Comparison of ENCODE assay signal across 11 mouse cellular contexts in the genomic region with DNA sequence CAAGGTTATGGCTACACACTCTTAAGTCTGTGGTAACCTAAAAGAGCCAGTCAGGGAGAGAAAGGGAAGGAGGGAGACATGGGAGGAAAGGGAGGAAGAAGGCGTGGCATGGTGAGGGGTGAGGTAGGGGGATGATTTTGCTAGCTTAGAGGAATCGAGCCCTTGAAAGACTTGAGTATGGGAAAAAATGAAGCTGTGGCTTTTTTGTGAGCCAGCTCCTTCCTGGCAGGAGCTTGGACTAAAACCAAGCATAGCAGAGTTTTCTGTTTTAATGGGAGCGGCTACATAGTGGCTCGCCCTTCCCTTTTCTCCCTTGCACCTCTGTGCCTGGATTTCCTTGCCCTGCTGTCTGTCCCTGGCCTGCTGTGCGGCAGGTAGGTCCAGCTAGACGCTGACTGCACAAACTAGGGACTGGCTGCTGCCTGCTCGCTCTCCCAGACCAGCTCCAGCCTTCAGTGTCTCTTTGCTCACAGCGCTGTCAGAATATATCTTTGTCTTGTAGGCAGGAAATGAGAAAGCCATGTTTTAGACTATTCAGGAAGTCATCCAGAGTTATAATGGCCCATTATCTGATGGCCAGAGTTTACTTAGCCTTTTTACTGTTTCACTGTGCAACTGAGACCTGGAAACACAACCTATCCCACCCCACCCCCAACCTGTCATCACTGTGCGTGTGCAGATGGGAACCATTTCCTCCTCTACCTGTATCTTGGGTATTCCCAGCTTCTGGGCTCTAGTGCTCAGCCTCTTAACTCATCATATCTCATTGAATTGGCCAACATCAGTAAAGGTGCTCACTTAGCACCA. TPM values are rescaled to one million over a fixed set of nuclear protein-coding genes. Genes with fewer than 3 reads are reported as not detected.
A peak's percentile ranks its signal among the peaks of the same experiment; 100 is the strongest.
DNase-seq lines count a peak whose midpoint lies in the region; ATAC-seq and TF ChIP-seq lines count a peak whose summit lies in the region.
"Had no signal": no experiment of that assay in that cellular context is flagged by ENCODE, and none has a peak within 500 bp of the region (broad histone marks: within the 10 kb centered on the region; RNA-seq: fewer than 3 reads in every experiment).

No protein-coding gene starts in this region.

- H3K27ac ChIP-seq in gastrocnemius, adult 2 months = peak overlapping the region; percentile 72
- peak overlapping the region; percentile 60 for H3K27ac ChIP-seq in kidney, postnatal 0 days
- H3K27ac ChIP-seq in kidney, embryonic 14.5 days (ENCODE audit: low read depth, low read length) = no peak overlapping the region; the same call in 1 of the 2 replicates
- H3K27ac ChIP-seq in embryonic fibroblast, embryonic 13.5 days (ENCODE audit: insufficient read depth, low read length) = peak overlapping the region; percentile 92
- peak overlapping the region; percentile 87 for H3K27ac ChIP-seq in limb, embryonic 15.5 days

- no peaks in the 10 kb centered on the region for H3K27me3 ChIP-seq in kidney, postnatal 0 days (ENCODE audit: insufficient read depth, low read length)
- no peaks in the 10 kb centered on the region for H3K27me3 ChIP-seq in kidney, embryonic 14.5 days (ENCODE audit: control insufficient read depth, insufficient read depth, low read length)
- H3K27me3 ChIP-seq in limb, embryonic 15.5 days = no peaks in the 10 kb centered on the region

- DNase-seq in gastrocnemius, adult 2 months = no peak
- DNase-seq in gastrocnemius, postnatal 10 days = no peak
- no peak for DNase-seq in kidney, postnatal 0 days (ENCODE audit: low spot score)
- DNase-seq in adrenal gland, adult 2 months = no peak
- DNase-seq in right cerebral cortex, adult 18-20 months = no peak
- DNase-seq: cerebellum, adult 18-20 months; gastrocnemius, postnatal 14 days; lung, postnatal 36 days had no signal

- no peak overlapping the region for H3K9ac ChIP-seq in kidney, postnatal 0 days (ENCODE audit: low read depth, low read length)
- H3K9ac ChIP-seq in kidney, embryonic 14.5 days (ENCODE audit: low read depth, low read length) = no peak overlapping the region
- no peak overlapping the region for H3K9ac ChIP-seq in limb, embryonic 15.5 days

- no peak overlapping the region for H3K4me3 ChIP-seq in gastrocnemius, adult 2 months
- no peak overlapping the region for H3K4me3 ChIP-seq in kidney, postnatal 0 days (replicated peaks; ENCODE audit: low read depth, low read length)
- no peak overlapping the region for H3K4me3 ChIP-seq in kidney, embryonic 14.5 days (ENCODE audit: low read length)
- no peak overlapping the region for H3K4me3 ChIP-seq in embryonic fibroblast, embryonic 13.5 days (ENCODE audit: insufficient read depth, low read length)
- H3K4me3 ChIP-seq in limb, embryonic 15.5 days = no peak overlapping the region

- no peaks in the 10 kb centered on the region for H3K36me3 ChIP-seq in kidney, postnatal 0 days (ENCODE audit: insufficient read depth, low read length)
- no peaks in the 10 kb centered on the region for H3K36me3 ChIP-seq in kidney, embryonic 14.5 days (ENCODE audit: control insufficient read depth, insufficient read depth, low read length)
- no peaks in the 10 kb centered on the region for H3K36me3 ChIP-seq in limb, embryonic 15.5 days

- H3K9me3 ChIP-seq in kidney, postnatal 0 days (replicated peaks; ENCODE audit: low read length) = no peaks in the 10 kb centered on the region
- no peaks in the 10 kb centered on the region for H3K9me3 ChIP-seq in kidney, embryonic 14.5 days (ENCODE audit: control insufficient read depth, low read length)
- no peaks in the 10 kb centered on the region for H3K9me3 ChIP-seq in limb, embryonic 15.5 days

- H3K4me2 ChIP-seq in kidney, postnatal 0 days (ENCODE audit: low read length) = no peak overlapping the region
- no peak overlapping the region for H3K4me2 ChIP-seq in kidney, embryonic 14.5 days (replicated peaks; ENCODE audit: low read depth, low read length)
- H3K4me2 ChIP-seq in limb, embryonic 15.5 days = peak overlapping the region; percentile 22; the same call in 1 of the 2 replicates

- no peak for TF ChIP-seq CTCF in gastrocnemius, adult 2 months (IDR thresholded peaks at IDR 0.05)
- TF ChIP-seq CTCF in kidney, postnatal 0 days (IDR thresholded peaks at IDR 0.05; ENCODE audit: low read depth) = no peak
- no peak for TF ChIP-seq CTCF in embryonic fibroblast, embryonic 13.5 days (IDR thresholded peaks at IDR 0.05; ENCODE audit: borderline replicate concordance, insufficient read depth, low read length)

- intact Hi-C loops in gastrocnemius, adult 2 months (cut with DNase I) = no loop called here

- 0 out of 2 replicates have a peak, but pooled peaks cover 6% of the 10 kb centered on the region for H3K4me1 ChIP-seq in kidney, postnatal 0 days (replicated peaks; ENCODE audit: insufficient read depth, low read length)
- H3K4me1 ChIP-seq in kidney, embryonic 14.5 days (ENCODE audit: control insufficient read depth, insufficient read depth, low read length) = peaks cover 12% of the 10 kb centered on the region
- H3K4me1 ChIP-seq in embryonic fibroblast, embryonic 13.5 days (ENCODE audit: control insufficient read depth, insufficient read depth, low read length) = peaks cover 21% of the 10 kb centered on the region
- peaks cover 25% of the 10 kb centered on the region for H3K4me1 ChIP-seq in limb, embryonic 15.5 days

- 56% methylated on average over 9 of the region's 9 CpGs for WGBS in kidney, postnatal 0 days
- 60% methylated on average over 9 of the region's 9 CpGs for WGBS in kidney, embryonic 14.5 days
- WGBS in limb, embryonic 15.5 days = 41% methylated on average over 9 of the region's 9 CpGs

- no peak; the same call in 1 of the 2 replicates for TF ChIP-seq POLR2A in embryonic fibroblast, embryonic 13.5 days (IDR thresholded peaks at IDR 0.05; ENCODE audit: low read depth, low read length)

- ATAC-seq in kidney, postnatal 0 days (replicated peaks; ENCODE audit: low FRiP score, low read depth) = no peak
- ATAC-seq in kidney, embryonic 14.5 days (ENCODE audit: low FRiP score, low TSS enrichment) = no peak
- peak; percentile 79 for ATAC-seq in limb, embryonic 15.5 days (ENCODE audit: insufficient number of reproducible peaks, low FRiP score, low TSS enrichment, low read depth)

RNA-seq across cellular contexts. Expression of gene Egfr, which starts 57.4 kb away (rescaled TPM):
- 10 to 100 TPM; 12.2 to 14.7 TPM for total RNA-seq in gastrocnemius, adult 2 months (2021)
- total RNA-seq in gastrocnemius, postnatal 10 days (2021) = 10 to 100 TPM; 24.3 to 25.4 TPM
- polyA plus RNA-seq in kidney, postnatal 0 days (2015; fragmentation: Nextera tagmentation; extraction: Ambion mirVana) = 4.1 and 4.6 TPM in 2 replicates
- 5.7 and 6.0 TPM in 2 replicates for polyA plus RNA-seq in kidney, embryonic 14.5 days (2014; fragmentation: Nextera tagmentation; extraction: Ambion mirVana)
- 74.9 and 97.8 TPM in 2 replicates for polyA plus RNA-seq in embryonic fibroblast, embryonic 13.5 days (2011; ENCODE audit: insufficient read length, low read depth, missing spikeins)
- 28.7 and 28.9 TPM in 2 replicates for polyA plus RNA-seq in limb, embryonic 15.5 days (2015; fragmentation: Nextera tagmentation; extraction: Ambion mirVana)
- 10 to 100 TPM in 1 of 2 experiments, 1 to 10 TPM in 1; 9.5 to 10.0 TPM for total RNA-seq in adrenal gland, adult 2 months (2021)
- polyA plus RNA-seq in adrenal gland, adult 2 months (2012; rRNA removed) = 17.8 and 18.3 TPM in 2 replicates
